Mouse (Mus musculus) CH12.LX (cell line): ENCODE measurements around the gene Ap5z1. TPM values are rescaled to one million over a fixed set of nuclear protein-coding genes. Genes with fewer than 3 reads are reported as not detected.

Experiments
- DNase-seq: peaks from one replicate; pipeline ENCODE4 v3.0.0-alpha.2; 2013; ENCODE audit errors: extremely low read depth
- H3K27ac ChIP-seq: 2 replicates; pipeline ENCODE4 v1.5.1; 2012; ENCODE audit warnings: low read depth, mild to moderate bottlenecking, control low read depth, moderate library complexity; ENCODE audit not compliant: insufficient read depth
- H3K27me3 ChIP-seq: replicated peaks from 2 replicates; pipeline ENCODE3; 2012; ENCODE audit warnings: inconsistent platforms
- H3K36me3 ChIP-seq, 2 experiments: replicated peaks in 1 of 2; 2 replicates each; pipeline versions ENCODE3 to v1.6.1; 2012; ENCODE audit warnings: inconsistent platforms in 1 of 2, low read length in 1 of 2, mild to moderate bottlenecking in 1 of 2, mixed read lengths in 1 of 2, moderate library complexity in 1 of 2; ENCODE audit not compliant: control insufficient read depth in 1 of 2, insufficient read depth in 1 of 2
- H3K4me1 ChIP-seq, 2 experiments: 2 replicates each; pipeline ENCODE4 v1.6.1; 2012; ENCODE audit warnings: inconsistent platforms in 1 of 2, moderate library complexity in 1 of 2; ENCODE audit not compliant: insufficient read depth in 2 of 2, control insufficient read depth in 1 of 2
- H3K4me2 ChIP-seq: 2 replicates; pipeline ENCODE4 v1.6.1; 2012; ENCODE audit warnings: low read depth, mild to moderate bottlenecking, control low read depth; ENCODE audit not compliant: poor library complexity, insufficient read depth, severe bottlenecking
- H3K4me3 ChIP-seq, 3 experiments: fragments of 150-350 bp in 1 of 3; sonication (generic) in 1 of 3; replicated peaks in 1 of 3; 2 replicates each; pipeline versions ENCODE3 to v1.5.1; 2011 to 2012; ENCODE audit warnings: low read depth in 2 of 3, low read length in 2 of 3, mild to moderate bottlenecking in 2 of 3, moderate library complexity in 2 of 3, control low read depth in 1 of 3, improper control_type of control experiment in 1 of 3, inconsistent platforms in 1 of 3, mixed read lengths in 1 of 3; ENCODE audit not compliant: poor library complexity in 1 of 3
- H3K79me2 ChIP-seq: replicated peaks from 2 replicates; pipeline ENCODE4 v1.6.1; 2012; ENCODE audit warnings: mild to moderate bottlenecking, moderate library complexity; ENCODE audit not compliant: control insufficient read depth, poor library complexity, insufficient read depth, severe bottlenecking; ENCODE audit errors: extremely low read depth
- H3K9ac ChIP-seq: 2 replicates; pipeline ENCODE4 v1.6.1; 2012; ENCODE audit warnings: low read depth, mild to moderate bottlenecking, control low read depth, moderate library complexity; ENCODE audit not compliant: insufficient read depth
- H3K9me3 ChIP-seq: replicated peaks from 2 replicates; pipeline ENCODE3; 2012; ENCODE audit warnings: low read length, inconsistent platforms, mixed read lengths
- CHD1 ChIP-seq: IDR thresholded peaks from 2 replicates; pipeline ENCODE4 v1.6.1; 2012; ENCODE audit warnings: low read depth, low read length, improper control_type of control experiment, inconsistent platforms
- CHD2 ChIP-seq: IDR thresholded peaks from 2 replicates; pipeline ENCODE4 v1.6.1; 2011; ENCODE audit warnings: low read length, improper control_type of control experiment
- CTCF ChIP-seq, 2 experiments: IDR thresholded peaks in 1 of 2; conservative IDR thresholded peaks in 1 of 2; 2 replicates each; pipeline ENCODE4 v1.5.1; 2011 to 2012; ENCODE audit warnings: low read depth in 2 of 2, low read length in 2 of 2, improper control_type of control experiment in 1 of 2, inconsistent platforms in 1 of 2, mild to moderate bottlenecking in 1 of 2, moderate library complexity in 1 of 2
- ETS1 ChIP-seq: conservative IDR thresholded peaks from 2 replicates; pipeline ENCODE4 v1.6.1; 2012; ENCODE audit warnings: low read depth, mild to moderate bottlenecking, inconsistent platforms, low read length, improper control_type of control experiment, moderate library complexity
- GABPA ChIP-seq: IDR thresholded peaks from 2 replicates; pipeline ENCODE4 v1.6.1; 2012; ENCODE audit warnings: low read depth, low read length, improper control_type of control experiment, inconsistent platforms; ENCODE audit not compliant: insufficient replicate concordance
- HCFC1 ChIP-seq: IDR thresholded peaks from 2 replicates; pipeline ENCODE4 v1.6.1; 2012; ENCODE audit warnings: low read depth, mild to moderate bottlenecking, inconsistent platforms, low read length, improper control_type of control experiment
- IRF4 ChIP-seq: IDR thresholded peaks from 2 replicates; pipeline ENCODE4 v1.6.1; 2014; ENCODE audit warnings: low read depth, mild to moderate bottlenecking, inconsistent platforms, low read length, improper control_type of control experiment
- JUN ChIP-seq: IDR thresholded peaks from 2 replicates; pipeline ENCODE4 v1.6.1; 2011; ENCODE audit warnings: low read depth, mild to moderate bottlenecking, low read length, improper control_type of control experiment, moderate library complexity; ENCODE audit not compliant: insufficient read depth
- JUND ChIP-seq: conservative IDR thresholded peaks from 2 replicates; pipeline ENCODE4 v1.6.1; 2011; ENCODE audit warnings: low read depth, low read length, improper control_type of control experiment
- KAT2A ChIP-seq: IDR thresholded peaks from 2 replicates; pipeline ENCODE4 v1.6.1; 2012; ENCODE audit warnings: low read length, improper control_type of control experiment, inconsistent platforms; ENCODE audit not compliant: insufficient replicate concordance
- MAFK ChIP-seq: IDR thresholded peaks from 2 replicates; pipeline ENCODE4 v1.6.1; 2011; ENCODE audit warnings: low read length, improper control_type of control experiment; ENCODE audit not compliant: insufficient replicate concordance
- MAX ChIP-seq: IDR thresholded peaks from 2 replicates; pipeline ENCODE4 v1.6.1; 2011; ENCODE audit warnings: low read length, improper control_type of control experiment
- MAZ ChIP-seq: IDR thresholded peaks from 2 replicates; pipeline ENCODE4 v1.6.1; 2012; ENCODE audit warnings: low read depth, mild to moderate bottlenecking, inconsistent platforms, low read length, improper control_type of control experiment, moderate library complexity
- MEF2A ChIP-seq: IDR thresholded peaks from 2 replicates; pipeline ENCODE4 v1.6.1; 2014; ENCODE audit warnings: low read depth, mild to moderate bottlenecking, inconsistent platforms, low read length, improper control_type of control experiment, borderline replicate concordance
- NELFE ChIP-seq: IDR thresholded peaks from 2 replicates; pipeline ENCODE4 v1.6.1; 2011; ENCODE audit warnings: low read depth, low read length, improper control_type of control experiment
- NRF1 ChIP-seq: IDR thresholded peaks from 2 replicates; pipeline ENCODE4 v1.6.1; 2014; ENCODE audit warnings: low read depth, mild to moderate bottlenecking, inconsistent platforms, low read length, improper control_type of control experiment, moderate library complexity
- PAX5 ChIP-seq: IDR thresholded peaks from 2 replicates; pipeline ENCODE4 v1.6.1; 2012; ENCODE audit warnings: low read length, inconsistent platforms, mixed read lengths
- POLR2A ChIP-seq: IDR thresholded peaks from 2 replicates; pipeline ENCODE4 v1.6.1; 2011; ENCODE audit warnings: low read depth, mild to moderate bottlenecking, improper control_type of control experiment, low read length
- POLR2AphosphoS2 ChIP-seq: IDR thresholded peaks from 2 replicates; pipeline ENCODE4 v1.6.1; 2011; ENCODE audit warnings: low read depth, low read length, improper control_type of control experiment
- SIN3A ChIP-seq: IDR thresholded peaks from 2 replicates; pipeline ENCODE4 v1.6.1; 2012; ENCODE audit warnings: low read length, improper control_type of control experiment, inconsistent platforms
- SMC3 ChIP-seq: IDR thresholded peaks from 2 replicates; pipeline ENCODE4 v1.6.1; 2011; ENCODE audit warnings: low read depth, low read length, improper control_type of control experiment
- UBTF ChIP-seq: IDR thresholded peaks from 2 replicates; pipeline ENCODE4 v1.6.1; 2012; ENCODE audit warnings: low read depth, mild to moderate bottlenecking, inconsistent platforms, low read length, improper control_type of control experiment, moderate library complexity
- ZC3H11A ChIP-seq: IDR thresholded peaks from 2 replicates; pipeline ENCODE4 v1.6.1; 2012; ENCODE audit warnings: low read depth, mild to moderate bottlenecking, inconsistent platforms, low read length, improper control_type of control experiment
- ZKSCAN1 ChIP-seq: IDR thresholded peaks from 2 replicates; pipeline ENCODE4 v1.6.1; 2012; ENCODE audit warnings: low read depth, inconsistent platforms, low read length, improper control_type of control experiment, borderline replicate concordance
- ZNF384 ChIP-seq: IDR thresholded peaks from 2 replicates; pipeline ENCODE4 v1.6.1; 2012; ENCODE audit warnings: low read depth, low read length, improper control_type of control experiment, inconsistent platforms
- dilution Hi-C: fragments of 300-500 bp; cut with MboI; formaldehyde crosslinking; loops from 2 replicates; pipeline ENCODE4 v1.14.3; 2020; ENCODE audit warnings: low sequenced_read_pairs; ENCODE audit not compliant: extremely low pct_unique_long_range_greater_than_20kb, extremely low pct_ligation_motif_present
- in situ Hi-C: fragments of 300-500 bp; cut with MboI; formaldehyde crosslinking; loops from 3 replicates; pipeline ENCODE4 v1.14.3; 2019; ENCODE audit warnings: low sequenced_read_pairs, low pct_ligation_motif_present, low pct_unique_long_range_greater_than_20kb, mixed read lengths
- polyA plus RNA-seq: library from polyadenylated mRNA; unstranded; fragments of >175 nt; gene quantifications from 2 replicates; pipeline ENCODE4 v1.2.1, GENCODE M21; 2012; ENCODE audit warnings: low read depth; ENCODE audit not compliant: insufficient read length
- total RNA-seq, 2 experiments: library from RNA; depleted of rRNA; stranded (reverse); fragments of 300-350 nt in 1 of 2; fragments of >200 nt in 1 of 2; gene quantifications; 2 replicates each; pipeline ENCODE4 v1.2.3; 2012 to 2014

The Ap5z1 gene
- total and polyA plus RNA-seq, 3 experiments, result 3.1 to 18.7 (median 11.3) TPM

DNA sequence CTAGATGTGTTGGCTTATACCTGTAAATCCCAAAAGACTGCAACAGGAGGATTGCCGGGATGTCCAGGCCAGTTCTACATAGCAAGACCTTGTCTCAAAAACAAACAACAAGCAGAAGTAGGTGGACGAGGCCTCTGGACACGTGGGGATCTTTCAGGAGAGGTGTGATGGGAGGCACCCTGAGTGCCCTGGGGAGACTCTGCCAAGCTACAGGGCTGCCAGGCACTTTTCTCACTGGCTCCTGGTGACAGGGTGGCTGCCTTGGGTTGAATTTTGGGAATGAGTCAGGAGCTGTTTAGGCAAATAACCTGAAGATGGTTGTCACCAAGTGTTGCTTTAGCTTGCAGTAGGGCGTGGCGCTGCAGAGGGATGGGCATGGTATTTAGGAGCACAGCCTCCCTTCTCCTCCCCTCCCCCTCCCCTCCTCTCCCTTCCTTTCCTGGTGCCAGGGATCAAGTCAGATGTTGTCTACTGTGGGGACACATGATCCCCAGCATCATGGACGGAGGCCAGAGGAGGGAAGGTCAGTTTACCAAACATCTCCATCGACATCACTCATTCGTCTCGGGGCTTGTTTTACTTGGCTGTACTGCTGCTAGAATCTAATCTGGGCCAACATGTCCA, 31.8 kb upstream of the Ap5z1 start:
- dilution Hi-C loops, result no loop called here
- H3K4me1 ChIP-seq, result peaks cover 8 to 45% of the 10 kb centered on the region in 2 experiments
- H3K9me3 ChIP-seq, result peaks cover 4% of the 10 kb centered on the region
- no peak overlapping the region for H3K4me2 ChIP-seq
- no peak overlapping the region for H3K27ac ChIP-seq
- no peak overlapping the region for H3K9ac ChIP-seq
- TF ChIP-seq IRF4 (no peak), MAX (no peak), JUN (no peak), MEF2A (no peak), CHD1 (no peak), CHD2 (no peak), JUND (no peak), CTCF (conservative IDR thresholded peaks at IDR 0.05 in 1 of 2, IDR thresholded peaks at IDR 0.05 in 1 of 2; ENCODE audit: low read depth in 2 of 2, low read length in 2 of 2) (no peak), NRF1 (no peak), UBTF (no peak), HCFC1 (no peak), PAX5 (no peak), POLR2A (no peak)
- peaks cover 19 to 88% of the 10 kb centered on the region in 2 experiments for H3K36me3 ChIP-seq
- no peak overlapping the region for H3K4me3 ChIP-seq
- in situ Hi-C loops, result no loop called here
- H3K27me3 ChIP-seq, result no peaks in the 10 kb centered on the region
- H3K79me2 ChIP-seq, result peaks cover 3% of the 10 kb centered on the region; the same call in 1 of the 2 replicates
- DNase-seq, result no peak

GRCm38 (mm10) chr5:142432695-142433094, 31.0 kb upstream of the Ap5z1 start:
- no peak overlapping the region for H3K27ac ChIP-seq
- dilution Hi-C loops (no loop called here), in situ Hi-C loops (no loop called here)
- TF ChIP-seq SIN3A (no peak), IRF4 (no peak), UBTF (no peak), MAZ (no peak), PAX5 (no peak), POLR2A (no peak), SMC3 (no peak), MEF2A (no peak), ZKSCAN1 (no peak), NRF1 (no peak), MAX (no peak), ZNF384 (no peak), ZC3H11A (no peak), HCFC1 (no peak), NELFE (no peak), ETS1 (no peak), KAT2A (no peak), POLR2AphosphoS2 (no peak), MAFK (no peak), GABPA (no peak)
- no peak overlapping the region for H3K9ac ChIP-seq
- H3K36me3 ChIP-seq, result peaks cover 17 to 86% of the 10 kb centered on the region in 2 experiments
- H3K9me3 ChIP-seq, result peaks cover 4% of the 10 kb centered on the region
- no peaks in the 10 kb centered on the region for H3K27me3 ChIP-seq
- DNase-seq, result no peak
- H3K4me2 ChIP-seq, result no peak overlapping the region
- H3K4me3 ChIP-seq, result no peak overlapping the region
- peaks cover 3% of the 10 kb centered on the region; the same call in 1 of the 2 replicates for H3K79me2 ChIP-seq
- peaks cover 8 to 37% of the 10 kb centered on the region in 2 experiments for H3K4me1 ChIP-seq
